Mouse (Mus musculus): ENCODE data around the gene Pacsin1. TPM values are rescaled to one million over a fixed set of nuclear protein-coding genes. Genes with fewer than 3 reads are reported as not detected.

Gene Pacsin1
- total RNA-seq, 2 experiments from 2014 or later: not detected

Other genes starting within 250 kb of the Pacsin1 start
- not detected in 2 replicates for gene Grm4, start 134.1 kb upstream of the Pacsin1 start, total RNA-seq (2014; fragmentation: Nextera tagmentation)
- gene Grm4, start 134.1 kb upstream of the Pacsin1 start, total RNA-seq (2017): not detected in 2 replicates
- gene Hmga1, start 99.0 kb upstream of the Pacsin1 start, total RNA-seq (2014; fragmentation: Nextera tagmentation): 271 and 334 TPM in 2 replicates
- gene Hmga1, start 99.0 kb upstream of the Pacsin1 start, total RNA-seq (2017): 97.8 and 182 TPM in 2 replicates
- 14.3 and 20.0 TPM in 2 replicates for gene AI413582, start 89.8 kb upstream of the Pacsin1 start, total RNA-seq (2014; fragmentation: Nextera tagmentation)
- gene AI413582, start 89.8 kb upstream of the Pacsin1 start, total RNA-seq (2017): 7.0 and 8.7 TPM in 2 replicates
- 78.3 and 78.9 TPM in 2 replicates for gene Nudt3, start 32.0 kb upstream of the Pacsin1 start, total RNA-seq (2014; fragmentation: Nextera tagmentation)
- gene Nudt3, start 32.0 kb upstream of the Pacsin1 start, total RNA-seq (2017): 143 and 144 TPM in 2 replicates
- not detected in 2 replicates for gene RPS10-NUDT3, start 20.3 kb upstream of the Pacsin1 start, total RNA-seq (2014; fragmentation: Nextera tagmentation)
- gene RPS10-NUDT3, start 20.3 kb upstream of the Pacsin1 start, total RNA-seq (2017): not detected in 2 replicates
- gene Rps10, start 18.8 kb upstream of the Pacsin1 start, total RNA-seq (2014; fragmentation: Nextera tagmentation): 2,733 and 3,098 TPM in 2 replicates
- gene Rps10, start 18.8 kb upstream of the Pacsin1 start, total RNA-seq (2017): 2,912 and 3,218 TPM in 2 replicates
- gene Spdef, start 73.4 kb downstream of the Pacsin1 start, total RNA-seq (2014; fragmentation: Nextera tagmentation): not detected in 2 replicates
- not detected in 2 replicates for gene Spdef, start 73.4 kb downstream of the Pacsin1 start, total RNA-seq (2017)
- gene D17Wsu92e, start 165.1 kb downstream of the Pacsin1 start, total RNA-seq (2014; fragmentation: Nextera tagmentation): 66.2 and 76.6 TPM in 2 replicates
- gene D17Wsu92e, start 165.1 kb downstream of the Pacsin1 start, total RNA-seq (2017): 90.1 and 90.5 TPM in 2 replicates
- 160 and 260 TPM in 2 replicates for gene Snrpc, start 182.6 kb downstream of the Pacsin1 start, total RNA-seq (2014; fragmentation: Nextera tagmentation)
- 123 and 157 TPM in 2 replicates for gene Snrpc, start 182.6 kb downstream of the Pacsin1 start, total RNA-seq (2017)
- 28.6 and 28.8 TPM in 2 replicates for gene Uhrf1bp1, start 200.9 kb downstream of the Pacsin1 start, total RNA-seq (2014; fragmentation: Nextera tagmentation)
- gene Uhrf1bp1, start 200.9 kb downstream of the Pacsin1 start, total RNA-seq (2017): 14.1 and 15.1 TPM in 2 replicates